Mouse (Mus musculus) adrenal gland, adult 10 weeks (tissue): ENCODE data around the gene Olfr765. TPM values are rescaled to one million over a fixed set of nuclear protein-coding genes. Genes with fewer than 3 reads are reported as not detected.

ENCODE experiments used
- polyA plus RNA-seq: library from polyadenylated mRNA; stranded (reverse); fragments of 350-450 nt; fragmentation: Illumina TruSeq; extraction: RNeasy Lipid Tissue Mini Kit (QIAGEN cat#74804); gene quantifications from one replicate; pipeline ENCODE4 v1.2.3, GENCODE M21; 2014; ENCODE audit warnings: low read depth, low replicate concordance

The Olfr765 gene
- polyA plus RNA-seq: not detected

DNA sequence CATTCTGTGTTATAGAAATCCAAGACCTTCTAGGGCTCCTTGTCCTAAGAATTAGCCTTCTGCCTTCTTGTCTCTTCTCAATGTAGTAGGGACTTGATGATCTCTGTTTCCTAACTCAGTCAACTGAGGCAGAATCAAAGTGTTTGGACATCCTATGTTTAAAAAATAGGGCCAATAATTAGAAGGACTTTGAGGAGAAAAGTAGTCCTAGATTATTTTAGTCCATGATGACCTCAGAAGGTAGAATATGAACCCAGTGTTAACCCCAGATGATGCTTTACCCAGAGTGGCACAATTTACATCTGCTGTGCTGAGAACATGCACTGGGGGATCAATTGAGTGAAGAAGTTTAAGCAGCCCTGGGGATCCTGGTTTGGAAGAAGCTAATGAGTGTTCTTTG, at the start of gene Olfr765:
TSS of gene Olfr765 (minus strand) at position 101 of the 400 bp plus-strand sequence.

DNA sequence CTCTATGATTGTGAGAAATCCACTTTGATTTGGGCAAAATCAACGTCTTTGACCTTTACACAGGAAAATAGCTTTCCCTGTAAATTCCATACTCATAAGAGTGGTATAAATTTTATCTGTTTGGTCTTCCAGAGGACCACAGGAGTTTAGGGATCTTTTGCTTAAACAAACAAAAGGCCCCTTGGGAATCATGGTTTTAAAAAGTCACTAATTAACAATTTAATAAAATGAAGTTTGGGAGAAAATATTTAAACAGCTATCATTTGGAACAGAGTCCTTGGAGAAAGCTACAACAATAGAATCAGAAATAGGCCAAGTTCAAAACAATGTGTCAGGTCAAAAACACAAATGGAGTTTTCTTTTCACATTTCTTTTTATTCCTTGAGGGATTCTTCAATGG, 49.5 kb upstream of the Olfr765 start, which contains the start of gene Olfr768:
TSS of gene Olfr768 (minus strand) at position 101 of the 400 bp plus-strand sequence.

DNA sequence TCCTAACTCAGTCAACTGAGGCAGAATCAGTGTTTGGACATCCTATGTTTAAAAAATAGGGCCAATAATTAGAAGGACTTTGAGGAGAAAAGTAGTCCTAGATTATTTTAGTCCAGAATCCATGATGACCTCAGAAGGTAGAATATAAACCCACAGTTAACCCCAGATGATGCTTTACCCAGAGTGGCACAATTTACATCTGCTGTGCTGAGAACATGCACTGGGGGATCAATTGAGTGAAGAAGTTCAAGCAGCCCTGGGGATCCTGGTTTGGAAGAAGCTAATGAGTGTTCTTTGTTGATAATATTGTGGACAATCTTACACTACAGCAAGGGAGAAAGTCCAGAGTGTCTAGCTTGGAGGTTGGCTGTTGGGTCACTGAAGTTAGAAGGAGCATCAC, 33.0 kb upstream of the Olfr765 start, which contains the start of gene Olfr767:
TSS of gene Olfr767 (minus strand) at position 101 of the 400 bp plus-strand sequence.

DNA sequence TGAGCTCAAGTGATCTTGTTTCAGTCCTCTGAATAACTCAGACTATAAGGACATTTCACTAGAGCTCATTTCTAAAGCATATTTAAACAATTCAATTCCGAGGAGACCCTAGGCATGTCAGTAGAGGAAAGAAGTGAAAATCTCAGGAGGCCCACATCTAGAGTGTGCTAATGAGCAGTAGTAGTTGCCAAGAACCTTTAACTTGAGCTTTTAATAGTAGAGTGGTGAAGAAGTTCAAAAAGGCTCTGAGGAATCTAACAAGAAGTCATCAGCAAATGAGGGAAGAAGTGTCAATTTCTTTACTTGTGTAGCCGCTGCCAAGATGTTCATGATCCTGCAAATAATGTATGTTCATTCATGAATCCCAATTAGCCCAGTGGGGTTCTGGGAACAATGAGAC, 19.1 kb upstream of the Olfr765 start, which contains the start of gene Olfr766-ps1:
TSS of gene Olfr766-ps1 (minus strand) at position 101 of the 400 bp plus-strand sequence.

DNA sequence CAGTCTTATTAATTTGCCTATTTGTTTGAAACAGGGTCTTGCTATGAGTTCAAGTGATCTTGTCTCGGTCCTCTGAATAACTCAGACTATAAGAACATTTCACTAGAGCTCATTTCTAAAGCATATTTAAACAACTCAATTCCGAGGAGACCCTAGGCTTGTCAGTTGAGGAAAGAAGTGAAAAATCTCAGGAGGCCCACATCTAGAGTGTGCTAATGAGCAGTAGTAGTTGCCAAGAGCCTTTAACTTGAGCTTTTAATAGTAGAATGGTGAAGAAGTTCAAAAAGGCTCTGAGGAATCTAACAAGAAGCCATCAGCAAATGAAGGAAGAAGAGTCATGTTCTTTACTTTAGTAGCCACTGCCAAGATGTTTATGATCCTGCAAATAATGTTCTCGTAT, 10.0 kb downstream of the Olfr765 start, which contains the start of gene Olfr764-ps1:
TSS of gene Olfr764-ps1 (minus strand) at position 101 of the 400 bp plus-strand sequence.

DNA sequence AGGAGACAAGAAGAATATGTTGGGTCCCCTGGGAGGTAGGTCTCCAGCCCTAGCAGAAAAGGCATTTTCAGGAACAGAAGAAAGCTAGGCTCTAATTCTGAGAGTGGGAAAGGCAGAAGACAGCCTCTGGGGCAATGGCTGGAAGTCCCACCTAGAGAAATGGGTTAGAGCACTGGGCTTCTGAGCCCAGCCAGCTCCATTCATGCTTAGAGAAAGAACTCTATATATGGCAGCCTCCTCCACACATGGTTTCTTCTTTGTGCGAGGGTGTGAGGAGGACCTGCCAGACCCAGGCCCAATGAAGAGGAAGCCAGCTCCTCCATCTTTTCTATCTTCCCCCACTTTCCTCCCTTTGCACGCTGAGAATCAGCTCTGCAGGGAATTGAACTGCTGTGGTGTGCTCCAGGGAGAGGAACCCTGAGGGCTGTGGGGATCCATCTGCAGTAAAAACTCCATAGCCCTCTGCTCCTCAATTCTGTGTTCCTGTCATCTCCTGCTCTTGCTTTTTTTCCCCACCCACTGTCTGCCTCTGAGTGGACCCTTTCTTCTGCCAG, 39.4 kb downstream of the Olfr765 start, which contains the start of gene Olfr763:
TSS of gene Olfr763 (plus strand) at position 504 of the 554 bp plus-strand sequence.

Other genes with a start within 250 kb of the Olfr765 start
- gene Dnajc14, start 245.9 kb downstream of the Olfr765 start, polyA plus RNA-seq: 46.9 TPM
- 4.3 TPM for gene Tmem198b, start 245.6 kb downstream of the Olfr765 start, polyA plus RNA-seq
- gene Sarnp, start 232.7 kb downstream of the Olfr765 start, polyA plus RNA-seq: 390 TPM
- gene Ormdl2, start 228.4 kb downstream of the Olfr765 start, polyA plus RNA-seq: 145 TPM
- 2.2 TPM for gene Gdf11, start 158.3 kb downstream of the Olfr765 start, polyA plus RNA-seq
- 432 TPM for gene Cd63, start 149.0 kb downstream of the Olfr765 start, polyA plus RNA-seq
- gene Rdh5, start 127.1 kb downstream of the Olfr765 start, polyA plus RNA-seq: 3.8 TPM
- gene Bloc1s1, start 126.0 kb downstream of the Olfr765 start, polyA plus RNA-seq: 12.7 TPM
- 0.35 TPM for gene Itga7, start 116.2 kb downstream of the Olfr765 start, polyA plus RNA-seq
- gene Mettl7b, start 89.0 kb downstream of the Olfr765 start, polyA plus RNA-seq: not detected
- not detected for gene Olfr9, start 60.6 kb downstream of the Olfr765 start, polyA plus RNA-seq
- gene Olfr763, start 39.2 kb downstream of the Olfr765 start, polyA plus RNA-seq: not detected
- gene Olfr764-ps1, start 10.1 kb downstream of the Olfr765 start, polyA plus RNA-seq: not detected
- gene Olfr766-ps1, start 19.0 kb upstream of the Olfr765 start, polyA plus RNA-seq: not detected
- not detected for gene Olfr767, start 32.9 kb upstream of the Olfr765 start, polyA plus RNA-seq
- not detected for gene Olfr768, start 49.4 kb upstream of the Olfr765 start, polyA plus RNA-seq
- not detected for gene Olfr769, start 67.9 kb upstream of the Olfr765 start, polyA plus RNA-seq
- not detected for gene Olfr770, start 89.0 kb upstream of the Olfr765 start, polyA plus RNA-seq
- not detected for gene Olfr771, start 114.8 kb upstream of the Olfr765 start, polyA plus RNA-seq
- not detected for gene Olfr772, start 127.9 kb upstream of the Olfr765 start, polyA plus RNA-seq
- gene Olfr773, start 137.4 kb upstream of the Olfr765 start, polyA plus RNA-seq: not detected
- not detected for gene Olfr774, start 186.2 kb upstream of the Olfr765 start, polyA plus RNA-seq
- not detected for gene Olfr775, start 198.4 kb upstream of the Olfr765 start, polyA plus RNA-seq
- gene Olfr776, start 209.1 kb upstream of the Olfr765 start, polyA plus RNA-seq: not detected
- gene Olfr777, start 221.5 kb upstream of the Olfr765 start, polyA plus RNA-seq: not detected